Mouse (Mus musculus) spleen, adult 2 months (tissue): Measurements from ENCODE around the gene Sf1.

Experiments used
- CTCF ChIP-seq: fragments of 200-500 bp; IDR thresholded peaks from 2 replicates; pipeline ENCODE4 v1.5.1; 2011; ENCODE audit warnings: mild to moderate bottlenecking, inconsistent platforms; ENCODE audit not compliant: insufficient read depth, insufficient read length, insufficient replicate concordance; ENCODE audit errors: extremely low read depth
- POLR2A ChIP-seq: fragments of 200-500 bp; IDR thresholded peaks from 2 replicates; pipeline ENCODE4 v1.6.1; 2011; ENCODE audit warnings: low read depth, low read length, inconsistent platforms

GRCm38 (mm10) chr19:6412798-6413197, 49.3 kb downstream of the Sf1 start:
- no peak for TF ChIP-seq CTCF
- no peak for TF ChIP-seq POLR2A
